Mouse (Mus musculus) layer of hippocampus, postnatal 25 days (tissue): ENCODE data around the gene Atoh1. TPM values are rescaled to one million over a fixed set of nuclear protein-coding genes. Genes with fewer than 3 reads are reported as not detected.
A peak's percentile ranks its signal among the peaks of the same experiment; 100 is the strongest.

Experiments
- DNase-seq, 2 experiments: peaks; one replicate each; pipeline ENCODE4 v3.0.0; 2022; ENCODE audit warnings: mixed read lengths in 2 of 2, low spot score in 1 of 2; ENCODE audit errors: extremely low spot score in 1 of 2
- total RNA-seq, 2 experiments: library from RNA; stranded (reverse); gene quantifications; 2 replicates each; pipeline ENCODE4 v1.2.3; 2021

The Atoh1 gene
- total RNA-seq: not detected

DNA sequence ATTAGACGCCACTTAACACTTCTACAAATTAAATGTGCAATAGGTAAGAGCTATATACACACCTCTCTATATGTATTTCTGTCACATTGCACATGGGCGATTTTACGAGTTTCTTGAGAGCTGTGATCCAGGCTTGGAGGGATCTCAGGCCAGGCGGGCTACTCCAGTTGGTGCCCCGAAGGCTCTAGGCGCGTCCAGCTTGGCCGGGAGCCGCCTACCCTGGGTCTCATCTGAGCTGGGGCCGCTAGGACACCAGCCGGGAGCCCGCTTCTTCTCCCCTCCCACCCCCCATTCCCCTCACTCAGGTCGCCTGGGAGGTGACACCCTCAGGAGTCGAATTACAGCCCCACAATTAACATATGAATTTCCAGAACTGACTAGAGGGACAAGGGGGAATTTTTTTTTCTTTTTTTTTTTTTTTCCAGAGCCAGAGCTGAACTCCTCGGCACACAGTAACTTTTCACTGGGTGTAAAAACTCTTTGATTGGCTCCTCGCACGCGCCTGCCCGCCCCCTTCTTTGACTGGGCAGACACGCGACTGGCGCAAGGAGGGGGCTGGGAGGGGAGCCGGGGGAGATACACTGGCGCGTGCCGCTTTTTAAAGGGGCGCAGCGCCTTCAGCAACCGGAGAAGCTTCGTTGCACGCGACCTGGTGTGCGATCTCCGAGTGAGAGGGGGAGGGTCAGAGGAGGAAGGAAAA, at the start of gene Atoh1:
Gene Atoh1 (plus strand): TSS at position 627 of the 700 bp plus-strand sequence.
- no peak for DNase-seq

DNA sequence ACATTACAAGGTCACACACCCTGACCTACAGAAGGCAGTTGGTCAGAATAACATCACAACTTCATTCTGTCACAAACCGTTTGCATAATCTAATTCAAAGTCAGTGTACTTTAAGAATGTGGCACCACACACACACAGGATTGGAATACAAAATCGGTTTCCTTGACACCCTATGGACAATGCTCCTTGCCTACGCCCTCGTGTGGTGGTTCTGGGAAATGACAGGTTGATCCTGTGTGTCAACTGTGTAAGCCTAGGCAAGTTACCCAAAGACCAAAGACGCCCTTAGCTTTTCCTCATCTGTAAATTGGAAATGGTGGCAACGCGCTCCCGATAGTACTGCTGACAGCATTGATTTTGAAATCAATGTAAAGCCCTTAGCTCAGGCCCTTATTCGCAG, 45.0 kb upstream of the Atoh1 start:
- DNase-seq: peak; percentile 13 to 53

DNA sequence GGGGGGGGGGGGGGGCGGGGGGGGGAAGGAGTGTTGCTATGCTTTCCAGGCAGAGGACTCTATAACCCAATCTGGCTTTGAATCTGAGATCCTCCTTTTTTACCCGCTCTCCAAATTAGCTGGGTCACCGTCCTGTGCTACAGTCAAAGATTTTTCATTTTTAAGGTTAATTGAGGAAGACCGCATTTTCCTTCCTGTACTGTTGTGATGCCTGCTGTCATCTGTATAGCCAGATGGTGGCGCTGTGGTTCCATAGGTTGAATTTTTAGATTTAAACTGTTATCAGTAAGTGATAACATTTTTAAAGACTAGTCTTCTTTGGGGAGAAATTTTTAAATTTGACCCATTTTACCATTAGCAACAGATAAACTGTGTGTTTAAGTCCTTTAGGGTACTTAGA, 44.0 kb upstream of the Atoh1 start:
- DNase-seq: peak; percentile 30 to 67

DNA sequence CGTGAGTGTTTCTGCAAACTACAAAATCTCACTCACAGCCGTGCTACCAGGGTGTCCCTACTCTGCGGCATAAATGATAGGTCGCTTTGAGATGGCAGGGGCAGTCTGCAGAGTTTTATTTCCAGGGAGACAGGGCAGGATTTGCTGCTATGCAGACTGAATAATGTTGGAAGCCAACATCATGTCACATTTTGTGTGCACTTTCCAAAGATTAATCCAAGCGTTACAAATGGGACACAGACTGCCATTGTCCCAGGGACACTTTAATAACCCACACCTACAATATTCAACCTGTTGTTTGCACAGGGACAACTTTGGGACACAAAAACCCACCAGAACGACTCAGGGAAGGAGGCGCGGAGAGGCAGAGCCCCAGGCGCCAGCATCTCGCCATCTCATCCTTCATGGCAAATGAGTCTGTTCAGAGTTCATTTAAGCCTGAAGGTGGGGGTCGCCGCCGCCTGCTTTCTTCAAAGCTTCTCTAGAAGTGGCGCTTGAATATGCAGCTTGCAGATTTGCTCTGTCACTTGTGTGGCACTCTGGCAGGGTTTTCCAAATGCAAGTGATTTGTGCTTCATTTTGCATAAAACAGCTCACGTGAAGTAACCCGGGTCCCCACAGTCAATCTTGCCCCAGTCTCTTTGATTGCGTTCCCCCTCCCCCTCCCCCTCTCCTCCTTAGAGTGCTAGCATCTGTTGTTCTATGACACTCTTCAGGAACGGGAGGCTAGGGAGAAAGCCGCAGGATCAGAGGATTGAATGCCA, 40.6 kb upstream of the Atoh1 start:
- no peak for DNase-seq

DNA sequence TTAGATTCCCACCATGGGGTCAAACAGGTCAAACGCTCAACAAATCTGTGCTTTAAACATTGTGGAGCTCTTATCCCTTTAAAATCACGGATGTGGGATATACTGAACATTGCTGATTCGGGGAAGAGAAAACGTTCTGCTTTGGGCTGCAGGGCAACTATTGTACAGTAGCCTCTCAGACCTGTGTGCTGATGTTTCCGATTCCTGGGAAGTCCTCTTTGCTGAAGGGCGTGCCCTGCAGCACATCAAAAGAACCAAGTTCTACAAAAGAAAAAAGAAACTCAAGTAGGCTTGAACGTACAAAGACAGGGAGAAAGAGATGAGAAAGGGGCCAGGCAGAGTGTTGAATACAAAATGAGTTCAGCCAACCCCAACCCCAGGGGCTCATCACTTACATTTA, 34.2 kb upstream of the Atoh1 start:
- no peak for DNase-seq

DNA sequence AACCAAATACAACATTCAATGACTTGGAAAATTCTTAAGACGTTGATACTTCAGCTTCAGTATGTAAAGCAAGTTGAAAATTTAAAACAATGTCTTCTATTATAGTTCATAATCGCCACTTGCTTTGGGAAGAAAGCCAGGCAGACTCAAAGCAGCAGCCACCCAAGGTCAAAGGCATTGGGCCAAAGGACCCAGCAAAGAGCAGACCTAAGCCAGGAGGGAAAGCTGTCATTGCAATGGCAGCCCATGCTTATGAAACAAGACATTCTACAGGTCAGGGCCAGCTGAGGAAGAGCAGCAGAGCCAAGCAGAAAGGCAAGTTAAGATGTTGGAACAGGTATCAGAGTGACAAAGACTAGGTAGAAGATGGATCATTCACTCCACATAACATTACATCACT, 25.3 kb upstream of the Atoh1 start:
- DNase-seq: no peak

- no peak for DNase-seq
Measured at GRCm38 (mm10) chr6:64727751-64728403, 1.0 kb upstream of the Atoh1 start.

DNA sequence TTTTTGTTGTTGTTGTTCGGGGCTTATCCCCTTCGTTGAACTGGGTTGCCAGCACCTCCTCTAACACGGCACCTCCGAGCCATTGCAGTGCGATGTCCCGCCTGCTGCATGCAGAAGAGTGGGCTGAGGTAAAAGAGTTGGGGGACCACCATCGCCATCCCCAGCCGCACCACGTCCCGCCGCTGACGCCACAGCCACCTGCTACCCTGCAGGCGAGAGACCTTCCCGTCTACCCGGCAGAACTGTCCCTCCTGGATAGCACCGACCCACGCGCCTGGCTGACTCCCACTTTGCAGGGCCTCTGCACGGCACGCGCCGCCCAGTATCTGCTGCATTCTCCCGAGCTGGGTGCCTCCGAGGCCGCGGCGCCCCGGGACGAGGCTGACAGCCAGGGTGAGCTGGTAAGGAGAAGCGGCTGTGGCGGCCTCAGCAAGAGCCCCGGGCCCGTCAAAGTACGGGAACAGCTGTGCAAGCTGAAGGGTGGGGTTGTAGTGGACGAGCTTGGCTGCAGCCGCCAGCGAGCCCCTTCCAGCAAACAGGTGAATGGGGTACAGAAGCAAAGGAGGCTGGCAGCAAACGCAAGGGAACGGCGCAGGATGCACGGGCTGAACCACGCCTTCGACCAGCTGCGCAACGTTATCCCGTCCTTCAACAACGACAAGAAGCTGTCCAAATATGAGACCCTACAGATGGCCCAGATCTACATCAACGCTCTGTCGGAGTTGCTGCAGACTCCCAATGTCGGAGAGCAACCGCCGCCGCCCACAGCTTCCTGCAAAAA, 496 bp downstream of the Atoh1 start:
- no peak for DNase-seq

GRCm38 (mm10) chr6:64730030-64730429, 1.1 kb downstream of the Atoh1 start:
- DNase-seq: no peak

GRCm38 (mm10) chr6:64730506-64731020, 1.6 kb downstream of the Atoh1 start:
- DNase-seq: no peak

GRCm38 (mm10) chr6:64731126-64731525, 2.2 kb downstream of the Atoh1 start:
- DNase-seq: no peak

GRCm38 (mm10) chr6:64731621-64732320, 2.8 kb downstream of the Atoh1 start:
- DNase-seq: no peak

DNA sequence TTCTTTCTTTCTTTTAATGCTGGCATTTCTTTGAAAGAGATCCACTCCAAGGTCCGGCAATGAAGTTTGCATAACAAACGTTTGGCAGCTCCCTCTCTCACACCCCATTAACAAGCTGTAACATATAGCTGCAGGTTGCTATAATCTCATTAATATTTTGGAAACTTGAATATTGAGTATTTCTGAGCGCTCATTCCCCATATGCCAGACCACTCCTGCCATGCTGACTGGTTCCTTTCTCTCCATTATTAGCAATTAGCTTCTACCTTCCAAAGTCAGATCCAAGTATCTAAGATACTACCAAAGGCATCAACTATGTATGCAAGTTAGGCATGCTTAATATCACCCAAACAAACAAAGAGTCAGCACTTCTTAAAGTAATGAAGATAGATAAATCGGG, 4.4 kb downstream of the Atoh1 start:
- no peak for DNase-seq

GRCm38 (mm10) chr6:64734441-64735320, 5.8 kb downstream of the Atoh1 start:
- DNase-seq: no peak

DNA sequence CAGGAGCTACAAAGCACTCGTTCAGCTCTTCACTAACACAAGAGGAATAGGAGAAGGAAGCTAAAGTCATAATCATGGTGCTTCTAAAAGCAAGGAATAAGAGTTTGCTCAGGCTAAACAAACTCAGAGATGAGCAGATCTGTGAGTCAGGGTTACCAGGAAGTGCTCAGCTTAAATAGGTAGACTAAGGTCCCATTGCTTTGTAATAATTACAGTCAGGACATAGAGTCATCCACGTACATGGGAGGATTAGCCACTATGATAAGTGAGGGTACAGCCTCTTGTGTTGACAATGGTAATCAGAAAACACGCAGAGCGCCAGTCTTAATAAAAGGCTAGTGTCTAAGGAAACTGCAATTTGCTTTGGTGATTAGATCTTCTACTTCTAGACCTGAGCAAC, 7.4 kb downstream of the Atoh1 start:
- no peak for DNase-seq

DNA sequence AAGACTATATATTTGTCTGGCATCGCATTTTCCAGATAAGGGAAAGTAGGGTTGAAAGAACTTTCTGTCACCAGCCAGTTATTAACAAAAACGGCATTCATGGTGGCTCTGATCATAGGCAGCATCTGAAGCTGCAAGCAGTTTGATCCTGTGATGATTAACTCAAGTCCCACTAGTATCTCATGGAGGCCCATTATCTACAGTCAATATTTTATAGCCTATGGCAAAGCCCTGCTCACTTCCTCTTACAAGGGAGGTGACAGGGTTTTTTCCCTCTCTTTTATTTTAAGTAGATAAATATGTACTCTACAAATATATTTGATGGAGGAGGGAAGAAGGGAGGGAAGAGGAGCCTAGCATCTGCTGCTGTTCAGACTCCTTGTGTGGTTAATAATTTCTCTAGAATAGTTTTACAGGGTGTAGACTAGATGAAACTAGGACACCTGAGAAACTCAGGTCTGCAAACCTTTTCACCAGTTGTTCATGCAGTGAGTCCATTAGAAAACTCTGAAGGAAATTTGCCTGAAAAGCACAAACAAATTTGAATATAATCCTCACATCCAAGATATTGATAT, 14.1 kb downstream of the Atoh1 start:
- no peak for DNase-seq

- no peak for DNase-seq
Measured at GRCm38 (mm10) chr6:64754515-64754914, 25.6 kb downstream of the Atoh1 start.

DNA sequence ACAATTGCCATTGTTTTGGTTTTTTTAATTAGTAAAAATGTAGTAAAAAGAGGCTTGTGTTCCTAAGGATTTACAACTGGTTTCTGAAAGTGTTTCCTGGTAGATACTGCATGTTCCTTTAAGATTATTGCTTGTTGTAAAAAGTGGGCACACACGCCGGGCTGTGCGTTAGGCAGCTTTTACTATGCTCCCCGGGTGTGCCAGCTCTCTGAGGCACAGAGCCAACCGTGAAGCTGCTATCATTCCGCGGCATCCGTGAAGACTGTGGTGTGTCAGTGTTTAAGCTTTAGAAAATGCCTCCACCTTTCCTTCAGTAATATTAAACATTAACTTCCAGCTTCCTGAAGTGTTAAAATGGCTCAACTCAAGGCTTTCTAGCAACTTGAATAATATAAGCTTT, 35.0 kb downstream of the Atoh1 start:
- DNase-seq: peak in 1 of 2 experiments; percentile 6

DNA sequence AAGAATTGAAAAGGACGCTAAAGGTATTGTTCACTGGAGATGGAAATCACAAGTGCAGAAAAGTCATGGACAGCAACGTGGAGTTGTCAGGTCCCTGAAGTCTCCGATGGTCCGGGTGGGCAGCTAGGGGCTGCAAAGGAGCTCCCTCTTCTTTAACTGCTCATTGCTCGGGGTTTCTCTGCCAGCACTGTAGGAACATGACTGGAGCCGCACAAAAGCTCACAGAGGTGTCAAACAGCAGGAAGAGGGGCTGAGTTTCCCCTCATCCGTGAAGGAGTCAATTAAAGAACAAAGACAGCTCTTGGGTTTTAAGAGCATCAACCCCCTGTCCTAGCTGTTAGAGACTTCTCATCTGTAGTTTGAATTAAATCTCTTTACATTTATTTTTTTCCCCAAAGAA, 44.5 kb downstream of the Atoh1 start:
- DNase-seq: no peak
